Mouse (Mus musculus) left cerebral cortex, postnatal 36 days (tissue): ENCODE results near the gene Ptges3. TPM values are rescaled to one million over a fixed set of nuclear protein-coding genes. Genes with fewer than 3 reads are reported as not detected.
A peak's percentile ranks its signal among the peaks of the same experiment; 100 is the strongest.
"Not testable (repeated sequence)": the region's sequence is repeated elsewhere in the genome, so short reads cannot be mapped to it uniquely, and the experiment has no call there.

Source experiments
- DNase-seq, 2 experiments: peaks; one replicate each; pipeline ENCODE4 v3.0.0; 2021 to 2022; ENCODE audit warnings: low spot score in 2 of 2, mixed read lengths in 1 of 2
- intact Hi-C: fragments of 180-260 bp; cut with DNase I; formaldehyde crosslinking; loops from one replicate; pipeline ENCODE4 v1.15.1; 2025
- total RNA-seq, 2 experiments: library from RNA; stranded (reverse); gene quantifications; 2 replicates each; pipeline ENCODE4 v1.2.3; 2021

Ptges3 gene
- total RNA-seq, 2 experiments from 2014 or later: 120 to 131 TPM

GRCm38 (mm10) chr10:128052136-128052535 is 6.6 kb upstream of the Ptges3 start:
- DNase-seq, intact Hi-C loops: not testable (repeated sequence)

GRCm38 (mm10) chr10:128053001-128053400 is 5.8 kb upstream of the Ptges3 start:
- DNase-seq: no peak
- intact Hi-C loops: no loop called here

DNA sequence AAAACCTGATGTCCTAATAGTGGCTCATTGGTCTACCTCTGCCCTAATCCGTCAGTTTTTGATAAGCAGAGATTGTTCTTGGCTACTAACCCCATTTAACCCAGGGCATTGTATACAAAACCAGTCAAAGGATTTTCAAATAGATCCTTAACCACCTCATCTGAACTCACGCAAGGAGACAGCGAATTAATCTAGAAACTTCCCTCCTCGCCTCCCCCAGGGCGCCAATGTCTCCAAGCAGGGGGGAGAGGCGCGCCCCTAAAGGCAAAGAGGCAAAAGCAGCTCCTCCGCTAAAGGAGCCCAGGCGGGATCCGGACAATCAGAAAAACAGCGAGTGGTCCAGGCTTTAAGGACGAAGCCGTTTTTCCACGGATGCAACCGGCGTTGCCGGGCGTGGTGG is 570 bp upstream of the Ptges3 start:
- intact Hi-C loops: no loop called here
- no peak for DNase-seq

- intact Hi-C loops: no loop called here
- peak in 1 of 2 experiments; percentile 58 for DNase-seq
Measured at GRCm38 (mm10) chr10:128059207-128059981, 640 bp downstream of the Ptges3 start.

- no peak for DNase-seq
- intact Hi-C loops: no loop called here
Measured at GRCm38 (mm10) chr10:128061109-128061508, 2.4 kb downstream of the Ptges3 start.

GRCm38 (mm10) chr10:128062221-128062989 is 3.7 kb downstream of the Ptges3 start:
- intact Hi-C loops: no loop called here
- no peak for DNase-seq

GRCm38 (mm10) chr10:128066072-128066471 is 7.3 kb downstream of the Ptges3 start:
- no peak for DNase-seq
- intact Hi-C loops: no loop called here

- intact Hi-C loops: no loop called here
- DNase-seq: no peak
Measured at GRCm38 (mm10) chr10:128069201-128069600, 10.4 kb downstream of the Ptges3 start.

- intact Hi-C loops, DNase-seq: not testable (repeated sequence)
Measured at GRCm38 (mm10) chr10:128070432-128070831, 11.7 kb downstream of the Ptges3 start.

GRCm38 (mm10) chr10:128078269-128078668 is 19.5 kb downstream of the Ptges3 start:
- DNase-seq, intact Hi-C loops: not testable (repeated sequence)

- intact Hi-C loops: no loop called here
- DNase-seq: no peak
Measured at GRCm38 (mm10) chr10:128080496-128080895, 21.7 kb downstream of the Ptges3 start.

DNA sequence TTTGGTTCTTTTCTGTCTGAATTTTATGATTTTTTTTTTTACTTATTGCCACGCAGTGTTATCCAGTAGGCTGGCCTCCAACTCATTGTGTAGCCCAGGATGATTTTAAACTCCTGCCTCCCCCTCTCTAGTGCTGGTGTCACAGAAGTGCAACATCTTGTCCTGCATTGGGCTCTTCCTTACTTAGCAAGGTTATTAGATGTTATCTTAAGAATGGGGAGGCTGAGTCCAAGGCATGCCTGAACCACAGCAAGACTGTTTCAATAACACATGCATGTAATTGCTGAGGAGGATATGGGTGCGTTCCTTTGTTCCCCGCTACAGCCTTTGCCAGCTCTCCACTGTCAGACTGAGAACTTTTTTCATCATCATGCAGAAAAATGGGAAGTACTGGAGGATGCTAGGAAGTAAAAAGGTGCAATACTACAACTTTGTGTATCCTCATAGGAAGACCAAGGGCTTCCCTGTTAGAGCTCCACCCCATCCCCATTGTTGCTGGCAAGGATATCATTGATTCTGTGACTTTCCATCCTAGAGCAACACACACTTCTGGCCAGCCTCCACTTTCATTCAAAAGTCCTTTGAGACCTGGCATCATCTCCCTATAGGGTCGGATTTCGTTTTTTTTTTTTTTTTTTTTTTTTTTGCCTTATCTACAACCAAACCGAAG is 23.2 kb downstream of the Ptges3 start:
- no peak for DNase-seq
- intact Hi-C loops: no loop called here

DNA sequence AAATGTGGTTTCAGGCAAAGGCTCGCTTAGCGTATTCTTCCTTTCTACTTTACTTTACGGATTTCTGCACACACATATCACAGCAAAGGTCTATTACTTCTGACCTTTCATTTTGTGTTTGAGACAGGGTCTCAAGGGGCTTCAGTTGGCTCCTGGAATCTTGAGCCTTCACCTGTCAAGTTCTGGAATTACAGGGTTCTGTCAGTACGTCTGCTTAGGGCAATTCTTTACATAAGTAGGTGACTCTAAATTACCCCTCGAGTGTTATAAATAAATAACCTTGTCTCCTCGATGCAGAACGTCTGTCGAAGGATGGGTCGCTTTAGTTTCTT is 23.7 kb downstream of the Ptges3 start:
- DNase-seq: no peak
- intact Hi-C loops: no loop called here

- peak; percentile 96 to 98 for DNase-seq
- intact Hi-C loops: no loop called here
Measured at GRCm38 (mm10) chr10:128082880-128083421, 24.2 kb downstream of the Ptges3 start, which contains the start of gene Atp5b. Gene Atp5b, plus strand, starts transcription at chr10:128083273.

GRCm38 (mm10) chr10:128083688-128084087 is 24.9 kb downstream of the Ptges3 start:
- DNase-seq: peak; percentile 32 to 41
- intact Hi-C loops: no loop called here

DNA sequence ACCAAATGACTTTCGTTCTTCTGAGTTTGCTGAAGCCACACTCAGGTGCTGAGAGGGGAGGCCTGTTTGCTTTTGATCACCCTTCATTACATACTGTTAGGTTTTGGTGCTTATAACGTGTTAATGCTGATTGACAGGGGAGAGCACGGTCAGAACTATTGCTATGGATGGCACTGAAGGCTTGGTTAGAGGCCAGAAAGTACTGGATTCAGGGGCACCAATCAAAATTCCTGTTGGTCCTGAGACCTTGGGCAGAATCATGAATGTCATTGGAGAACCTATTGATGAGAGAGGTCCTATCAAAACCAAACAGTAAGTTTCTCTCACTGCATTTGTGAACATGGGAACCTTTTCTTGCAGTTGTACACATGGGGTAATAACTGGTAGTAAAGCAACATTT is 25.4 kb downstream of the Ptges3 start:
- no peak for DNase-seq
- intact Hi-C loops: no loop called here

- DNase-seq: no peak
- intact Hi-C loops: no loop called here
Measured at GRCm38 (mm10) chr10:128086391-128086790, 27.6 kb downstream of the Ptges3 start.

- DNase-seq, intact Hi-C loops: not testable (repeated sequence)
Measured at GRCm38 (mm10) chr10:128087216-128087615, 28.5 kb downstream of the Ptges3 start.

GRCm38 (mm10) chr10:128088181-128088580 is 29.4 kb downstream of the Ptges3 start:
- intact Hi-C loops: no loop called here
- no peak for DNase-seq

GRCm38 (mm10) chr10:128089842-128090241 is 31.1 kb downstream of the Ptges3 start:
- DNase-seq: no peak
- intact Hi-C loops: loop anchor here (2.0 kb wide), 1 partner anchor 51 kb away; no protein-coding TSS in a partner anchor
